Mouse (Mus musculus) thymus, adult 2 months (tissue): ENCODE data around the gene Sstr2. TPM values are rescaled to one million over a fixed set of nuclear protein-coding genes. Genes with fewer than 3 reads are reported as not detected.

Experiments used
- DNase-seq: peaks from one replicate; pipeline ENCODE4 v3.0.0; 2021
- H3K27ac ChIP-seq: fragments of 200-500 bp; 2 replicates; pipeline ENCODE4 v1.5.1; 2012; ENCODE audit warnings: low read length, control low read depth; ENCODE audit not compliant: control insufficient read depth, insufficient read depth
- H3K27me3 ChIP-seq: fragments of 200-500 bp; 2 replicates; pipeline ENCODE4 v1.6.1; 2012; ENCODE audit warnings: mild to moderate bottlenecking, low read length, moderate library complexity, mixed read lengths; ENCODE audit not compliant: control insufficient read depth, insufficient read depth
- H3K36me3 ChIP-seq: fragments of 200-500 bp; 2 replicates; pipeline ENCODE4 v1.6.1; 2012; ENCODE audit warnings: mild to moderate bottlenecking, low read length, moderate library complexity; ENCODE audit not compliant: control insufficient read depth, insufficient read depth
- H3K4me1 ChIP-seq: fragments of 200-500 bp; replicated peaks from 2 replicates; pipeline ENCODE4 v1.6.1; 2012; ENCODE audit warnings: low read length; ENCODE audit not compliant: control insufficient read depth, insufficient read depth
- H3K4me3 ChIP-seq: fragments of 200-500 bp; 2 replicates; pipeline ENCODE4 v1.5.1; 2012; ENCODE audit warnings: mild to moderate bottlenecking, low read length, control low read depth, moderate library complexity; ENCODE audit not compliant: control insufficient read depth, insufficient read depth
- CTCF ChIP-seq: fragments of 200-500 bp; IDR thresholded peaks from 2 replicates; pipeline ENCODE4 v1.5.1; 2012; ENCODE audit warnings: mild to moderate bottlenecking, control low read depth, low read length, moderate library complexity, borderline replicate concordance; ENCODE audit not compliant: control insufficient read depth, poor library complexity, insufficient read depth; ENCODE audit errors: extremely low read depth
- POLR2A ChIP-seq: fragments of 200-500 bp; IDR thresholded peaks from 2 replicates; pipeline ENCODE4 v1.6.1; 2012; ENCODE audit warnings: mild to moderate bottlenecking, low read length, control low read depth, moderate library complexity; ENCODE audit not compliant: control insufficient read depth, poor library complexity, insufficient read depth; ENCODE audit errors: extremely low read depth
- WGBS: fragments of 180-500 bp; shearing (Covaris S2); methylation state at CpG from one replicate; pipeline ENCODE4 v1.1.7; 2018; 5-methylcytosine and 5-hydroxymethylcytosine counted together
- polyA plus RNA-seq: library from polyadenylated mRNA; depleted of rRNA; stranded (reverse); fragments of >200 nt; gene quantifications from 2 replicates; pipeline ENCODE4 v1.2.3, GENCODE M21; 2012

Sstr2 gene
- polyA plus RNA-seq, 1 experiment = 4.9 TPM

DNA sequence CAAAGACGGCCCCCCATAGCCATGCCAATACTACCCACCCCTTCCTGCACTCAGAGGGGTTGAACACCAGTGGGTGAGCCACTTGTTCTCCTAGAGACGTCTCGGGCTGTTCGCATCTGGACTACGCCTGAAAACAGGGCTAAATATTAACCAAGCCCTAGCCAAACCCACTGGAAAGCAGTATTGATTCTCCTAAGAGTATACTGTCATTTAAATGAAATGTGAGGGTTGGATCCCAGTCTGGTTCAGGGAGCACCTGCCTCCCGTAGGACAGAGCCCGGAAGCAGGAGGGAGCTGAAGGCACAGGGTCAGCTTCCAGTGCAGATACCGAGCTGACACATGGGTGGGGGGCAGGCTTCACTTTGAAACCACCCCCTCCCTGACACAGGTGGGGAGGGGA, 12.7 kb downstream of the Sstr2 start:
- no peak overlapping the region for H3K4me3 ChIP-seq
- H3K27ac ChIP-seq = no peak overlapping the region
- H3K4me1 ChIP-seq = no peaks in the 10 kb centered on the region
- DNase-seq = no peak
- H3K27me3 ChIP-seq = no peaks in the 10 kb centered on the region
- 93% methylated on average over 8 of the region's 8 CpGs for WGBS
- no peaks in the 10 kb centered on the region for H3K36me3 ChIP-seq
- no peak for TF ChIP-seq CTCF
- TF ChIP-seq POLR2A = no peak

DNA sequence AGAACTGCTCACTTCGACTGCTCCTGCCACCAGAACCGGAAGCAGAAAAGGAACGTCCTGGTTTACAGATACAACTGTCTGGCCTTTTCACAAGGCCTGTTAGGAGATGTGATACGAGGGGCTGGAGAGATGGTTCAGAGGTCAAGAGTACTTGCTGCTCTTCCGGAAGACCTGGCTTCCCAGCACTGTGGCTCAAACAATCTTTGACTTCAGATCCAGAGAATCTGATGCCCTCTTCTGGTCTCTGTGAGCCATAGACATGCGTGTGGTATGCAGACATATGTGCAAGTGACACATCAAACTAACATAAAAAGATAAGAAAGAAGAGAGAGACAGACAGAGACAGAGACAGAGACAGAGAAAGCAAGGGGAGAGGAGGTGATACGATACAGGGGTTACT, 13.2 kb downstream of the Sstr2 start:
- Histone ChIP-seq H3K36me3 (no peaks in the 10 kb centered on the region), H3K27me3 (no peaks in the 10 kb centered on the region), H3K4me1 (no peaks in the 10 kb centered on the region), H3K4me3 (no peak overlapping the region), H3K27ac (no peak overlapping the region)
- no peak for DNase-seq
- WGBS = 95% methylated on average over 7 of the region's 7 CpGs
- TF ChIP-seq CTCF (no peak), POLR2A (no peak)

DNA sequence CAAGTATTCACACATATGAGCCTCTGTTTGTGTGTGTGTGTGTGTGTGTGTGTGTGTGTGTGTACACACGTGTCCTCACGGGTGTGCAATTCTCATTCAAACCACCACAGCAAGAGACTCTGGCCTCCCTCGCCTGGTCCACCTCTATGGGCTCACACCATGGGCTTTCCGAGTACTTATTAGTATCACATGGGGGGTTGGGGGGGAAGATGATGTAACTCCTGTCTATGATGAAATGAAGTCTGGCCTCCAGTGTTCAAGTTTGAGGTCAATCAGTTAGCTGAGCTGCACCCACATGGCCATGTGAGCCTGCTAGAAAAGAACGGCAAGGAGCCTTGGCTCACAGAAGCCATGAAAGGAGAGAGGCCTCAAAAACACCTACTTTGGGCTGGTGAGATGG, 14.3 kb downstream of the Sstr2 start:
- no peaks in the 10 kb centered on the region for H3K4me1 ChIP-seq
- no peak overlapping the region for H3K27ac ChIP-seq
- TF ChIP-seq POLR2A (no peak), CTCF (no peak)
- no peak for DNase-seq
- no peaks in the 10 kb centered on the region for H3K36me3 ChIP-seq
- H3K27me3 ChIP-seq = no peaks in the 10 kb centered on the region
- 98% methylated on average over 5 of the region's 5 CpGs for WGBS
- no peak overlapping the region for H3K4me3 ChIP-seq

DNA sequence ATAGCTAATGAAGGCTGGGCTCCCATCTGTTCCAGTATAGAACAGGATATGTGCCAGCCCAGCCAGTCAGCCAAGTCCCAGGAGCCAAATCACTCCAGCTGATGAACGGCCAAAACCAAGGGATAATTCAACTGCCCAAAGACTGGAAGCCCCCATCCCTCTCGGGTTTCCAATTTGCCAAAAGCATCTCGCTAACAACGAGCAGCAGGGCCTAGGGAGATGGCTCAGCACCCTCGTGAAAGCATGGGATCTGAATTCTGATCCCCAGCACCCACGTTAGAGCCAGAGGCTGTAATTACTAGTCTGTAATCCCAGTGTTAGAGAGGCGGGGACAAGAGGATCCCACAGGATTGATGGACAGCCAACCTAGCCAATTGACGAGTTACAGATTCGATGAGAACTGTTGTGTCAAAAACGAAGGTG, 15.6 kb downstream of the Sstr2 start:
- Histone ChIP-seq H3K27me3 (no peaks in the 10 kb centered on the region), H3K36me3 (no peaks in the 10 kb centered on the region), H3K4me3 (no peak overlapping the region), H3K4me1 (no peaks in the 10 kb centered on the region), H3K27ac (no peak overlapping the region)
- TF ChIP-seq POLR2A (no peak), CTCF (no peak)
- WGBS = 90% methylated on average over 10 of the region's 10 CpGs
- no peak for DNase-seq

DNA sequence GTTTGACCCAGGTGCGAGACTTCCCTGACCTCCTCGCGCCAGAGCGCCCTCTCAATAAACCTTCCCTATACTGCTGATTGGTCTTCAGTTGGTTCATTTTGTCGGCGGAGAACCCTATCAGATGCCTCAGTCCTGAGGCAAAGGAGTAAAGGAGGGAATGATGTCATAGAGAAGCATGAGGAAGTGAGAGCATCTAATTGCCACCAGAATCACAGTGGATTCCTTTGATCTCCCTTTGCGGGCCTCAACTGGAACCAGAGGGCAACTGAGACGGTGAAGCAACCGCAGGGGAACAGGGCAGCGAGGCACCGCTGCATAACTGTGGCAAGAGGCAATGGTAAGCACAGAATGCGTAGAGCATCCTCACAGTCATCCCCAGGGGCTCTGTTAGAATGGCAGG, 19.5 kb downstream of the Sstr2 start:
- WGBS = 69% methylated on average over 12 of the region's 12 CpGs
- no peak overlapping the region for H3K4me3 ChIP-seq
- DNase-seq = no peak
- H3K36me3 ChIP-seq = no peaks in the 10 kb centered on the region
- no peak overlapping the region for H3K27ac ChIP-seq
- H3K27me3 ChIP-seq = no peaks in the 10 kb centered on the region
- TF ChIP-seq POLR2A = no peak
- TF ChIP-seq CTCF = no peak
- H3K4me1 ChIP-seq = no peaks in the 10 kb centered on the region

DNA sequence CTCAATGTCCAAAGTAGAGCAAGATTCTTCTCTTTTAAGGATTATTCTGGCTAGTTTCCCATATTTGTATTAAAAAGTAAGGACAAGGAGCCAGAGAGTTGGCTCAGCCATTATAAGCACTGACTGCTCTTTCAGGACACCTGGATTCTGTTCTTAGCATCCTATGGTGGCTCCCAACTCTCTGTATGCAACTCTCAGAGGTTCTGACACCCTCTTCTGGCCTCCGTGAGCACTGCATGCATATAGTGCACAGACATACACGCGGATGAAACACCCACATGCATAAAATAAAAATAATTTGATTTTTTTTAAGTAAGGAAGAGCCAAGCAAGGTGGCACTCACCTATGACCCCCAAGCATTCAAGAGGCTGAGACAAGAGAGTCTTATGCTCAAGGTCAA, 26.0 kb downstream of the Sstr2 start:
- no peak for TF ChIP-seq CTCF
- no peak for TF ChIP-seq POLR2A
- H3K4me1 ChIP-seq = peaks cover 12% of the 10 kb centered on the region
- 96% methylated on average over 3 of the region's 3 CpGs for WGBS
- no peak overlapping the region for H3K27ac ChIP-seq
- H3K36me3 ChIP-seq = no peaks in the 10 kb centered on the region
- H3K4me3 ChIP-seq = no peak overlapping the region
- no peak for DNase-seq
- no peaks in the 10 kb centered on the region for H3K27me3 ChIP-seq

- peak; percentile 87 for DNase-seq
- Histone ChIP-seq H3K4me1 (peaks cover 14% of the 10 kb centered on the region), H3K36me3 (peaks cover 14% of the 10 kb centered on the region), H3K27ac (no peak overlapping the region), H3K27me3 (no peaks in the 10 kb centered on the region), H3K4me3 (no peak overlapping the region)
- TF ChIP-seq POLR2A = no peak
- TF ChIP-seq CTCF = peak; percentile 99
- 4% methylated on average over 15 of the region's 15 CpGs for WGBS
These were observed 29.0 kb downstream of the Sstr2 start for GRCm38 (mm10) chr11:113648152-113648551.
